Mouse (Mus musculus): Measurements from ENCODE around the gene Lbh.

Gene Lbh

GRCm38 (mm10) chr17:72967371-72968175 is 49.5 kb downstream of the Lbh start:
- in situ Hi-C loops (cut with MboI, MseI): no loop called here

- in situ Hi-C loops (cut with MboI, MseI): no loop called here
These were observed 50.6 kb downstream of the Lbh start for GRCm38 (mm10) chr17:72968666-72969065.

- in situ Hi-C loops (cut with MboI, MseI): no loop called here
These were observed 52.6 kb downstream of the Lbh start for GRCm38 (mm10) chr17:72970631-72971161.

- in situ Hi-C loops (cut with MboI, MseI): no loop called here
These were observed 54.9 kb downstream of the Lbh start for GRCm38 (mm10) chr17:72973041-72973440.

GRCm38 (mm10) chr17:72976258-72977231 is 58.4 kb downstream of the Lbh start:
- in situ Hi-C loops (cut with MboI, MseI): no loop called here

- in situ Hi-C loops (cut with MboI, MseI): no loop called here
These were observed 59.5 kb downstream of the Lbh start for GRCm38 (mm10) chr17:72977616-72978015.

- in situ Hi-C loops (cut with MboI, MseI): no loop called here
These were observed 64.1 kb downstream of the Lbh start for GRCm38 (mm10) chr17:72982156-72982555.

GRCm38 (mm10) chr17:72983471-72983870 is 65.4 kb downstream of the Lbh start:
- in situ Hi-C loops (cut with MboI, MseI): no loop called here

GRCm38 (mm10) chr17:72989025-72989424 is 70.9 kb downstream of the Lbh start:
- in situ Hi-C loops (cut with MboI, MseI): no loop called here

Measured in T-helper 1 cell (primary cell).